Mouse (Mus musculus) heart, postnatal 0 days (tissue): Measurements from ENCODE around the gene Kcnma1. TPM values are rescaled to one million over a fixed set of nuclear protein-coding genes. Genes with fewer than 3 reads are reported as not detected.

Experiments
- ATAC-seq: fragments of 200-750 bp; cut with Nextera tagmentation; 2 replicates; pipeline ENCODE4 v1.8.0; 2017; ENCODE audit warnings: low read depth, moderate number of reproducible peaks, moderate library complexity; ENCODE audit not compliant: insufficient read depth
- DNase-seq: peaks from one replicate; pipeline ENCODE4 v3.0.0-alpha.2; 2016; ENCODE audit warnings: low spot score
- H3K27ac ChIP-seq: fragments of 300-500 bp; sonication (generic); 2 replicates; pipeline ENCODE4 v1.5.1; 2014; ENCODE audit warnings: low read depth, mild to moderate bottlenecking
- H3K27me3 ChIP-seq: fragments of 300-500 bp; sonication (generic); 2 replicates; pipeline ENCODE4 v1.6.1; 2014; ENCODE audit warnings: low read length, mixed read lengths; ENCODE audit not compliant: control insufficient read depth, insufficient read depth
- H3K36me3 ChIP-seq: fragments of 300-500 bp; sonication (generic); replicated peaks from 2 replicates; pipeline ENCODE4 v1.6.1; 2014; ENCODE audit warnings: low read length, mixed read lengths; ENCODE audit not compliant: control insufficient read depth, insufficient read depth
- H3K4me1 ChIP-seq: fragments of 300-500 bp; sonication (generic); 2 replicates; pipeline ENCODE4 v1.6.1; 2014; ENCODE audit warnings: antibody characterized with exemption; ENCODE audit not compliant: control insufficient read depth, insufficient read depth
- H3K4me2 ChIP-seq: fragments of 300-500 bp; sonication (generic); 2 replicates; pipeline ENCODE4 v1.6.1; 2014; ENCODE audit warnings: low read depth, mild to moderate bottlenecking, low read length, moderate library complexity
- H3K4me3 ChIP-seq: fragments of 300-500 bp; sonication (generic); 2 replicates; pipeline ENCODE4 v1.5.1; 2014; ENCODE audit warnings: low read depth, low read length
- H3K9ac ChIP-seq: fragments of 300-500 bp; sonication (generic); replicated peaks from 2 replicates; pipeline ENCODE4 v1.6.1; 2014; ENCODE audit warnings: low read depth, low read length, mixed read lengths
- H3K9me3 ChIP-seq: fragments of 300-500 bp; sonication (generic); replicated peaks from 2 replicates; pipeline ENCODE4 v1.6.1; 2016; ENCODE audit warnings: low read length; ENCODE audit not compliant: control insufficient read depth
- CTCF ChIP-seq: IDR thresholded peaks from 2 replicates; pipeline ENCODE4 v1.5.1; 2016; ENCODE audit warnings: antibody characterized with exemption, control low read depth, low read depth
- EP300 ChIP-seq: IDR thresholded peaks from 2 replicates; pipeline ENCODE4 v1.6.1; 2016; ENCODE audit warnings: antibody characterized with exemption, low read depth
- WGBS: fragments of 180-500 bp; shearing (Covaris S2); extraction: QIAGEN DNeasy Blood & Tissue Kit; methylation state at CpG from one replicate; pipeline ENCODE4 v1.1.7; 2014; 5-methylcytosine and 5-hydroxymethylcytosine counted together
- polyA plus RNA-seq: library from polyadenylated mRNA; unstranded; fragments of >200 nt; fragmentation: Nextera tagmentation; extraction: Ambion mirVana; gene quantifications from 2 replicates; pipeline ENCODE4 v1.2.1, GENCODE M21; 2015
- total RNA-seq: library from RNA; depleted of rRNA; stranded (reverse); fragments of >200 nt; gene quantifications from 2 replicates; pipeline ENCODE4 v1.2.3, GENCODE M21; 2014; ENCODE audit warnings: low replicate concordance

Gene Kcnma1
- total and polyA plus RNA-seq, 2 experiments from 2014 or later: 0.10 to 1.3 TPM

DNA sequence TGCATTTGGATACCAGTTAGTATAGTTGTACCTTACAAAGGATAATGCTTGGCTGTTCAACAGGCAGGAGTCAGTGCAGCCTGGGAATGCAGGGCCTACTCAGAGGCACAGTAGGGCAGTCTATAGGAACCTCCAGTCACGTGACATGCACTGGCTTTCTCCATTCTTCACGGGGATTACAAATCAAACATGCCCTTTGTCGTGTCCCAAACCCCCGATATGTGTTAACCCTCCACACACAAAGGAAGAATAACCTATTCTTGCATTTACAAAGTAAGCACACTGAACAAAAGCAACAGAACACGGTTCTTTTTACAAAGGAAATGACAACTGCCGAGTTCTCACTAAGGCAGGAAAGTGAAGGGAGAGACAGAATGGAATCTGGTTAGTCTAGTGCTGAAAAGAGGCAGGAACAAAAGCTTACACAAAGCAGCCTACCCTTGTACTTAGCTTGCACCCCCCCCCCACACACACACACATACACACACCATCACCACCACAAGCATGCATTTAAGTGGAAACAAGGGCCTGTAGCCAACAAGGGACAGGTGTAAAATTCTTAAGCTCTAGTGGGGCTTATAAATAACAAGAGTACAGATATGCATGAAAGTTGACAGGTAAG is 421.4 kb downstream of the Kcnma1 start:
- no peak for TF ChIP-seq EP300
- DNase-seq: no peak
- Histone ChIP-seq H3K27me3 (no peaks in the 10 kb centered on the region), H3K36me3 (no peaks in the 10 kb centered on the region), H3K4me3 (no peak overlapping the region), H3K4me1 (peaks cover 25% of the 10 kb centered on the region; the same call in 1 of the 2 replicates), H3K9me3 (no peaks in the 10 kb centered on the region), H3K9ac (no peak overlapping the region), H3K27ac (no peak overlapping the region), H3K4me2 (no peak overlapping the region)
- 0 out of 2 replicates have a peak, but pooled peaks have one; percentile 33 for ATAC-seq
- WGBS: 35% methylated on average over 6 of the region's 6 CpGs

DNA sequence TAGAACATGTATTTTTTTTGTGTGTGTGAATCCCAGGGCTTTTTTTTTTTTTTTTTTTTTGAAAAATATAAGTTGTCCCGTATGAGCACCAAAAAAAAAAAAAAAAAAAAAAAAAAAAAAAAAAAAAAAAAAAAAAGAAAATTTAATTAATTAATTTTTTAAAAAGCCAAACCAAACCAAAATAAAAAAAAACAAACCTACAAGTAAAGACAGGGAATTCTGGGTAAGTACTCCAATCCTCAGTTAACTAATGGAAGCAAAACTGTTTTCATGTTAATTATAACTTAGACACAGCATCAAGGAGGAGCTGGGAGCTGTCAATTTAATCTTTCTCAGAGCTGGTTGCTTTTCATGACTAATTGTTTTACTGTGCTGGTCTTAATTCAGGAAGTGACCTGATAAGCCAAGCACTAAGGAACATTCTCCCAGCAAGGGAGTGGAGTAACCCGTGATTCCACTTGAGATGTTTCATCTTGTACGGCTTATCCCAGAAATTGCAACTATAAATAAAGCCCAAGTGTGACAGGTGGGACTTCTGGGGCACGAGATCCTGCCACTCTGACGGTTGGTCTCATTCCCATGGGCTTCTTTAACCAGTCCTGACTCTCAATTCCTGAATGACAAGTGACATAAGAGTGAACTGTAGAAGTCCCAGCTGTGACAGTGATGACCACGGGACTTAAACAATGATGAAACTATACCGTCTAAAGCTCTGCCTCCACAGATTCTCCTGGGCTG is 424.4 kb downstream of the Kcnma1 start:
- no peaks in the 10 kb centered on the region for H3K9me3 ChIP-seq
- ATAC-seq (peak; percentile 80), DNase-seq (peak; percentile 51)
- no peak overlapping the region; the same call in 1 of the 2 replicates for H3K4me2 ChIP-seq
- TF ChIP-seq CTCF: no peak
- 0 out of 2 replicates have a peak, but pooled peaks have one; percentile 26 for TF ChIP-seq EP300
- H3K9ac ChIP-seq: no peak overlapping the region
- no peaks in the 10 kb centered on the region for H3K36me3 ChIP-seq
- peaks cover 25% of the 10 kb centered on the region; the same call in 1 of the 2 replicates for H3K4me1 ChIP-seq
- H3K4me3 ChIP-seq: no peak overlapping the region
- peak overlapping the region; percentile 38; the same call in 1 of the 2 replicates for H3K27ac ChIP-seq
- no peaks in the 10 kb centered on the region for H3K27me3 ChIP-seq
- WGBS: 22% methylated on average over 7 of the region's 7 CpGs

DNA sequence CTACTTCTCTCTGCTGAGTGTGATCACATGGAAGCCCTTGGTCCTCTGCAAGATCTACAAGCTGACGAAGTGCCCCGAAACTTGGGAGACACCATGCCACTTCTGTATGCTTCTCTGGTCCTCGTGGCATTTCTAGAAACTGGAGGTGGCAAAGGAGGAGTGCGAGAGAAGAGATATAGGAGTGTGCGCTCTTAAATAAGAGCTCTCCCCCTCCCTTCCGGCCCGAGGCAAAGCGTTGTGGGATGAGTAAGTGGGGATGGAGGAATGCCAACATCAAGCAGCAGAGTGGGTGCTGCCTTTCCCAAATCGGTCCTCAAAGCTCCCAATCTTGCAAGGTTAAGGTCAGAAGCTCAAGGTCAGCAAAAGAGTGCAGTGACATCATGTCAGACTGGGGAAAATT is 426.8 kb downstream of the Kcnma1 start:
- H3K27me3 ChIP-seq: peaks cover 5% of the 10 kb centered on the region
- 56% methylated on average over 9 of the region's 9 CpGs for WGBS
- H3K9me3 ChIP-seq: no peaks in the 10 kb centered on the region
- no peak overlapping the region for H3K4me3 ChIP-seq
- H3K4me2 ChIP-seq: no peak overlapping the region
- 0 out of 2 replicates have a peak, but pooled peaks cover 18% of the 10 kb centered on the region for H3K4me1 ChIP-seq
- no peak overlapping the region for H3K27ac ChIP-seq
- no peak overlapping the region for H3K9ac ChIP-seq
- DNase-seq: no peak
- H3K36me3 ChIP-seq: no peaks in the 10 kb centered on the region
- TF ChIP-seq CTCF: no peak
- ATAC-seq: no peak

DNA sequence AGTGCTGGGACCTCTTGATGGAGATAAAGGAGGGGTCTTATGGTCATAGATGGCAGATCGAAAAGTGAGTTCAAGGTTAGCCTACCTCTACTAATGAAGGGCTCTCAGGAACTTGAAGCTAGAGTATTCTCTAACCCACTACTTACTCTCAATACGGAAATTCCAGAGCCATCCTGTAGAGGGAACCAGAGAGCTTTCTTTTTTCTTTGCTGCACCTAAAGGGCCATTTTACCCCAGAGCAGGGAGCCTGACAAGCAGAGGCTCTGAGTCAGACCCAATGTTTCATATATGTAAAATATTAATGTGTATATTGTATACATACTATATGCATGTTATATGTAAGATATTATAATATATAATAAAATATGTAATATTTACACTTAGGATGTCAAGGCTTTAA is 431.1 kb downstream of the Kcnma1 start:
- H3K27me3 ChIP-seq: peaks cover 44% of the 10 kb centered on the region
- peak; percentile 72 for DNase-seq
- 14% methylated on average over 2 of the region's 2 CpGs for WGBS

DNA sequence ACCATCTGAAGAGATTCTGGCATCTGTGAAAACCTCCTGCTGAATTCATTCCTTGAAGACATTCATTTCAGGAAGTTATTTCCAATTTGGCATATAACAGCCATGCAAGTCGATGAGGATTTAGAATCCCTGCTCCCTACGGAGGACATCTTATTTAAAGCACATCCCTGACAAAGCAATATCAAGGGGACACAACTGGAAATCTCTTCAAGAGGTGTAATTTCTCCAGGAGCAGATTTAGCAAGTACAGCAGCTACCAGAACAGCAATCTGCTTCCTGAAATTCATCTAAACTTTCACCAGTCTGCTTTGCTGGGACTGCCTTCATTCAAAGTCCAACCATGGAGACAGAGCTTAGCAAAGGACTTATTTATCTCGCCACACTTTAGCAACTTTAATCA is 433.0 kb downstream of the Kcnma1 start:
- Histone ChIP-seq H3K4me1 (no peaks in the 10 kb centered on the region), H3K27ac (no peak overlapping the region), H3K9me3 (no peaks in the 10 kb centered on the region), H3K9ac (no peak overlapping the region), H3K27me3 (peaks cover 63% of the 10 kb centered on the region), H3K4me3 (no peak overlapping the region), H3K36me3 (no peaks in the 10 kb centered on the region), H3K4me2 (no peak overlapping the region)
- ATAC-seq (no peak), DNase-seq (no peak)
- TF ChIP-seq CTCF (no peak), EP300 (no peak)
- WGBS: 64% methylated on average over 3 of the region's 3 CpGs

More for the DNA sequence above, 431.1 kb downstream of the Kcnma1 start:
- Histone ChIP-seq H3K27ac (no peak overlapping the region), H3K4me3 (no peak overlapping the region), H3K36me3 (no peaks in the 10 kb centered on the region), H3K9me3 (no peaks in the 10 kb centered on the region), H3K4me1 (no peaks in the 10 kb centered on the region), H3K4me2 (no peak overlapping the region), H3K9ac (no peak overlapping the region)
- TF ChIP-seq CTCF (peak; percentile 77), EP300 (no peak)
- ATAC-seq: no peak
